Mouse (Mus musculus) lung, embryonic 14.5 days (tissue): ENCODE data around the gene Hmg20b. TPM values are rescaled to one million over a fixed set of nuclear protein-coding genes. Genes with fewer than 3 reads are reported as not detected.

Source experiments
- ATAC-seq: fragments of 200-750 bp; cut with Nextera tagmentation; 2 replicates; pipeline ENCODE4 v1.8.0; 2017; ENCODE audit warnings: mild to moderate bottlenecking, moderate TSS enrichment, moderate library complexity; ENCODE audit not compliant: insufficient read depth
- DNase-seq: peaks from one replicate; pipeline ENCODE4 v3.0.0-alpha.2; 2015
- H3K27ac ChIP-seq: fragments of 300-500 bp; sonication (generic); 2 replicates; pipeline ENCODE4 v1.5.1; 2014; ENCODE audit warnings: low read depth, mild to moderate bottlenecking, moderate library complexity
- H3K27me3 ChIP-seq: fragments of 300-500 bp; sonication (generic); 2 replicates; pipeline ENCODE4 v1.6.1; 2014; ENCODE audit warnings: low read length, control low read depth; ENCODE audit not compliant: insufficient read depth
- H3K36me3 ChIP-seq: fragments of 300-500 bp; sonication (generic); 2 replicates; pipeline ENCODE4 v1.6.1; 2014; ENCODE audit warnings: control low read depth; ENCODE audit not compliant: insufficient read depth
- H3K4me1 ChIP-seq: fragments of 300-500 bp; sonication (generic); 2 replicates; pipeline ENCODE4 v1.6.1; 2014; ENCODE audit warnings: antibody characterized with exemption, control low read depth; ENCODE audit not compliant: insufficient read depth
- H3K4me2 ChIP-seq: fragments of 300-500 bp; sonication (generic); 2 replicates; pipeline ENCODE4 v1.6.1; 2014; ENCODE audit warnings: mild to moderate bottlenecking
- H3K4me3 ChIP-seq: fragments of 300-500 bp; sonication (generic); 2 replicates; pipeline ENCODE4 v1.5.1; 2014; ENCODE audit warnings: low read depth, low read length
- H3K9ac ChIP-seq: fragments of 300-500 bp; sonication (generic); 2 replicates; pipeline ENCODE4 v1.6.1; 2014
- H3K9me3 ChIP-seq: fragments of 300-500 bp; sonication (generic); 2 replicates; pipeline ENCODE4 v1.6.1; 2016; ENCODE audit warnings: low read depth, low read length, control low read depth
- CTCF ChIP-seq: IDR thresholded peaks from 2 replicates; pipeline ENCODE4 v1.5.1; 2016; ENCODE audit warnings: antibody characterized with exemption, low read depth
- WGBS: fragments of 180-500 bp; shearing (Covaris S2); extraction: QIAGEN DNeasy Blood & Tissue Kit; methylation state at CpG from one replicate; pipeline ENCODE4 v1.1.7; 2014; 5-methylcytosine and 5-hydroxymethylcytosine counted together
- polyA plus RNA-seq: library from polyadenylated mRNA; unstranded; fragments of >200 nt; fragmentation: Nextera tagmentation; extraction: Ambion mirVana; gene quantifications from 2 replicates; pipeline ENCODE4 v1.2.1, GENCODE M21; 2014

Hmg20b gene
- polyA plus RNA-seq, 1 experiment from 2014 or later: 105 TPM

- Histone ChIP-seq H3K27ac (no peak overlapping the region), H3K9me3 (no peaks in the 10 kb centered on the region), H3K27me3 (no peaks in the 10 kb centered on the region), H3K9ac (no peak overlapping the region), H3K36me3 (peaks cover 52% of the 10 kb centered on the region), H3K4me1 (no peaks in the 10 kb centered on the region), H3K4me3 (no peak overlapping the region), H3K4me2 (no peak overlapping the region)
- DNase-seq (no peak), ATAC-seq (no peak)
- no peak for TF ChIP-seq CTCF
- 91% methylated on average over 14 of the region's 14 CpGs for WGBS
Observed at GRCm38 (mm10) chr10:81305663-81306062, 44.6 kb downstream of the Hmg20b start.

GRCm38 (mm10) chr10:81304597-81305238 lies 45.6 kb downstream of the Hmg20b start:
- no peaks in the 10 kb centered on the region for H3K4me1 ChIP-seq
- DNase-seq: peak; percentile 66
- no peaks in the 10 kb centered on the region for H3K9me3 ChIP-seq
- no peaks in the 10 kb centered on the region for H3K27me3 ChIP-seq
- WGBS: 15% methylated on average over 8 of the region's 9 CpGs
- H3K9ac ChIP-seq: no peak overlapping the region; the same call in 1 of the 2 replicates
- H3K36me3 ChIP-seq: peaks cover 42% of the 10 kb centered on the region
- H3K27ac ChIP-seq: no peak overlapping the region
- no peak overlapping the region for H3K4me3 ChIP-seq
- H3K4me2 ChIP-seq: no peak overlapping the region
- peak; percentile 87 for TF ChIP-seq CTCF
- peak; percentile 42; the same call in 1 of the 2 replicates for ATAC-seq

GRCm38 (mm10) chr10:81303761-81304160 lies 46.5 kb downstream of the Hmg20b start:
- Histone ChIP-seq H3K27ac (no peak overlapping the region), H3K4me1 (no peaks in the 10 kb centered on the region), H3K4me2 (no peak overlapping the region), H3K36me3 (peaks cover 33% of the 10 kb centered on the region), H3K4me3 (no peak overlapping the region), H3K9me3 (no peaks in the 10 kb centered on the region), H3K27me3 (no peaks in the 10 kb centered on the region), H3K9ac (no peak overlapping the region)
- no peak for TF ChIP-seq CTCF
- no peak for DNase-seq
- 61% methylated on average over 7 of the region's 7 CpGs for WGBS
- ATAC-seq: no peak

GRCm38 (mm10) chr10:81303258-81303657 lies 47.0 kb downstream of the Hmg20b start:
- Histone ChIP-seq H3K9ac (no peak overlapping the region), H3K27me3 (no peaks in the 10 kb centered on the region), H3K27ac (no peak overlapping the region), H3K4me1 (no peaks in the 10 kb centered on the region), H3K36me3 (peaks cover 28% of the 10 kb centered on the region), H3K9me3 (no peaks in the 10 kb centered on the region), H3K4me3 (no peak overlapping the region), H3K4me2 (peak overlapping the region; percentile 3; the same call in 1 of the 2 replicates)
- ATAC-seq (no peak), DNase-seq (no peak)
- WGBS: 58% methylated on average over 10 of the region's 10 CpGs
- no peak for TF ChIP-seq CTCF

- H3K36me3 ChIP-seq: peaks cover 23% of the 10 kb centered on the region
- ATAC-seq: no peak
- WGBS: 47% methylated on average over 14 of the region's 14 CpGs
- peak overlapping the region; percentile 3; the same call in 1 of the 2 replicates for H3K4me2 ChIP-seq
- no peaks in the 10 kb centered on the region for H3K27me3 ChIP-seq
- no peaks in the 10 kb centered on the region for H3K4me1 ChIP-seq
- DNase-seq: no peak
- no peak overlapping the region for H3K9ac ChIP-seq
- H3K27ac ChIP-seq: no peak overlapping the region
- H3K9me3 ChIP-seq: no peaks in the 10 kb centered on the region
- no peak for TF ChIP-seq CTCF
- H3K4me3 ChIP-seq: no peak overlapping the region
Observed at GRCm38 (mm10) chr10:81302781-81303218, 47.5 kb downstream of the Hmg20b start.

- Histone ChIP-seq H3K4me1 (no peaks in the 10 kb centered on the region), H3K4me2 (no peak overlapping the region), H3K27me3 (no peaks in the 10 kb centered on the region), H3K27ac (peak overlapping the region; percentile 65), H3K9ac (peak overlapping the region; percentile 29; the same call in 1 of the 2 replicates), H3K9me3 (no peaks in the 10 kb centered on the region), H3K4me3 (no peak overlapping the region), H3K36me3 (peaks cover 18% of the 10 kb centered on the region)
- DNase-seq (no peak), ATAC-seq (no peak)
- 61% methylated on average over 4 of the region's 4 CpGs for WGBS
- TF ChIP-seq CTCF: no peak
Observed at GRCm38 (mm10) chr10:81302288-81302687, 48.0 kb downstream of the Hmg20b start.

- Histone ChIP-seq H3K4me1 (no peaks in the 10 kb centered on the region), H3K9ac (no peak overlapping the region), H3K27ac (no peak overlapping the region), H3K4me3 (no peak overlapping the region), H3K9me3 (no peaks in the 10 kb centered on the region), H3K36me3 (peaks cover 8% of the 10 kb centered on the region), H3K4me2 (no peak overlapping the region), H3K27me3 (no peaks in the 10 kb centered on the region)
- WGBS: 71% methylated on average over 9 of the region's 9 CpGs
- TF ChIP-seq CTCF: no peak
- ATAC-seq: no peak
- no peak for DNase-seq
Observed at GRCm38 (mm10) chr10:81301321-81301720, 49.0 kb downstream of the Hmg20b start.
